Mouse (Mus musculus): ENCODE data around the gene Sdsl. TPM values are rescaled to one million over a fixed set of nuclear protein-coding genes. Genes with fewer than 3 reads are reported as not detected.

Gene Sdsl
- polyA plus RNA-seq (2014; fragmentation: Nextera tagmentation; extraction: Ambion mirVana) = 14.1 and 14.4 TPM in 2 replicates

GRCm38 (mm10) chr5:120472770-120473169, at the start of gene Sdsl:
Gene Sdsl, minus strand, starts transcription at chr5:120472810.
- no peaks in the 10 kb centered on the region for H3K36me3 ChIP-seq (ENCODE audit: control insufficient read depth, insufficient read depth, low read length)
- H3K27me3 ChIP-seq (ENCODE audit: control insufficient read depth, insufficient read depth, low read length) = peaks cover 10% of the 10 kb centered on the region
- no peak for ATAC-seq (ENCODE audit: insufficient number of reproducible peaks, insufficient read depth, low FRiP score, low read depth)
- no peaks in the 10 kb centered on the region for H3K9me3 ChIP-seq (ENCODE audit: control insufficient read depth, low read length)
- H3K4me2 ChIP-seq (ENCODE audit: low read length) = no peak within 1 kb of the TSS
- no peak within 1 kb of the TSS for H3K27ac ChIP-seq (replicated peaks in 1 of 2; ENCODE audit: control insufficient read depth in 1 of 2, insufficient read depth in 1 of 2, low read depth in 2 of 2, low read length in 2 of 2)
- 63% methylated on average over 8 of the region's 8 CpGs for WGBS
- peaks cover 2 to 4% of the 10 kb centered on the region in 2 experiments; a peak in 2 of 4 replicates for H3K4me1 ChIP-seq (ENCODE audit: control insufficient read depth in 2 of 2, insufficient read depth in 2 of 2, low read length in 2 of 2)
- H3K9ac ChIP-seq (ENCODE audit: low read length) = no peak within 1 kb of the TSS
- H3K4me3 ChIP-seq (ENCODE audit: control insufficient read depth in 1 of 2, insufficient read depth in 1 of 2, low read depth in 1 of 2, low read length in 2 of 2) = no peak within 1 kb of the TSS

DNA sequence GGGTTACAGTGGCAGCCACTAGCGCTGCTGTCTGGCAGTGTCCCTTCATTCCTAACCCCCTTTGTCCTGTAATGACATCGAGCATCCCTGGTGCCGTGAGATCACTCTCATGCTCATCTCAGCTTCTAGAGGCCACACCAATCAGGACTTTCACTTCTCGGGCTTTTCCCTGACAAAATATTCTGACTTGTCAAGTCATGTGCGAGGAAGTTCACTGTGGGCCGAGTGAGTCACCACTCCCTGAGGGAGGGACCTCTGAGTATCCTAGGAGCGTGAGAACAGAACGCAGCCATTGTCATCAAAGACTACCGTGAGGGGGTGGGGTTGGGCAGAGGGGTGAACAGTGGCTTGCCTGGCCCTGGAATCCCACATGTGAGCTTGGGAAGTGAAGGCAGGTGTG, 44.9 kb upstream of the Sdsl start:
- 47% methylated on average over 9 of the region's 9 CpGs for WGBS
- no peaks in the 10 kb centered on the region for H3K9me3 ChIP-seq (ENCODE audit: control insufficient read depth, low read length)
- H3K4me2 ChIP-seq (ENCODE audit: low read length) = no peak overlapping the region
- H3K4me3 ChIP-seq (ENCODE audit: control insufficient read depth in 1 of 2, insufficient read depth in 1 of 2, low read depth in 1 of 2, low read length in 2 of 2) = no peak overlapping the region
- H3K36me3 ChIP-seq (ENCODE audit: control insufficient read depth, insufficient read depth, low read length) = no peaks in the 10 kb centered on the region
- ATAC-seq (ENCODE audit: insufficient number of reproducible peaks, insufficient read depth, low FRiP score, low read depth) = no peak
- H3K27ac ChIP-seq (replicated peaks in 1 of 2; ENCODE audit: control insufficient read depth in 1 of 2, insufficient read depth in 1 of 2, low read depth in 2 of 2, low read length in 2 of 2) = no peak overlapping the region
- H3K9ac ChIP-seq (ENCODE audit: low read length) = no peak overlapping the region
- no peaks in the 10 kb centered on the region for H3K27me3 ChIP-seq (ENCODE audit: control insufficient read depth, insufficient read depth, low read length)
- H3K4me1 ChIP-seq (ENCODE audit: control insufficient read depth in 2 of 2, insufficient read depth in 2 of 2, low read length in 2 of 2) = peaks cover 21 to 23% of the 10 kb centered on the region in 2 experiments

- H3K9ac ChIP-seq (ENCODE audit: low read length) = peak overlapping the region; percentile 10; the same call in 1 of the 2 replicates
- no peak overlapping the region for H3K27ac ChIP-seq (replicated peaks in 1 of 2; ENCODE audit: control insufficient read depth in 1 of 2, insufficient read depth in 1 of 2, low read depth in 2 of 2, low read length in 2 of 2)
- H3K9me3 ChIP-seq (ENCODE audit: control insufficient read depth, low read length) = no peaks in the 10 kb centered on the region
- H3K4me2 ChIP-seq (ENCODE audit: low read length) = no peak overlapping the region
- 31% methylated on average over 15 of the region's 15 CpGs for WGBS
- no peaks in the 10 kb centered on the region for H3K27me3 ChIP-seq (ENCODE audit: control insufficient read depth, insufficient read depth, low read length)
- peaks cover 21 to 26% of the 10 kb centered on the region in 2 experiments for H3K4me1 ChIP-seq (ENCODE audit: control insufficient read depth in 2 of 2, insufficient read depth in 2 of 2, low read length in 2 of 2)
- H3K36me3 ChIP-seq (ENCODE audit: control insufficient read depth, insufficient read depth, low read length) = no peaks in the 10 kb centered on the region
- H3K4me3 ChIP-seq (ENCODE audit: control insufficient read depth in 1 of 2, insufficient read depth in 1 of 2, low read depth in 1 of 2, low read length in 2 of 2) = no peak overlapping the region
- no peak for ATAC-seq (ENCODE audit: insufficient number of reproducible peaks, insufficient read depth, low FRiP score, low read depth)
Measured at GRCm38 (mm10) chr5:120516221-120516984, 43.8 kb upstream of the Sdsl start.

DNA sequence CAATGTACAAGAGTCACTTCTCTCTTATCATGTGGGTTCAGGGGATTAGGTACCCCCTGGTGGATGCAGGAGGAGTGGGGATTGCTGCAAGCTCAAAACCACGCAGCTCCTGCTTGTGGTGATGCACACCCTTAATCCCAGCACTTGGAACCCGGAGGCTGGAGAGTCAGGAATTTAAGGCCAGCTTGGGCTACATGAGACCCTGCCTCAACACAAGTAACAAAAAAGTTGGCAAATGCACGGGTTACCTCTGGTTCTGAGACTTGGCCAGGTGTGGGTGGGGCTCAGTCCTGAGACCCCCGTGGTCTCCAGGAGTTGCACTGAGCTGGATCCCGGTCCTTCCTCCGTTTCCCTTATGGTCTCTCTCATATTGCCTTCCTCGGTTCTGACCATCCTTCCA, 42.8 kb upstream of the Sdsl start:
- Histone ChIP-seq H3K4me1 (ENCODE audit: control insufficient read depth in 2 of 2, insufficient read depth in 2 of 2, low read length in 2 of 2) (peaks cover 21 to 32% of the 10 kb centered on the region in 2 experiments), H3K4me2 (ENCODE audit: low read length) (no peak overlapping the region), H3K27me3 (ENCODE audit: control insufficient read depth, insufficient read depth, low read length) (no peaks in the 10 kb centered on the region), H3K9me3 (ENCODE audit: control insufficient read depth, low read length) (no peaks in the 10 kb centered on the region), H3K9ac (ENCODE audit: low read length) (no peak overlapping the region), H3K36me3 (ENCODE audit: control insufficient read depth, insufficient read depth, low read length) (no peaks in the 10 kb centered on the region), H3K4me3 (ENCODE audit: control insufficient read depth in 1 of 2, insufficient read depth in 1 of 2, low read depth in 1 of 2, low read length in 2 of 2) (no peak overlapping the region), H3K27ac (replicated peaks in 1 of 2; ENCODE audit: control insufficient read depth in 1 of 2, insufficient read depth in 1 of 2, low read depth in 2 of 2, low read length in 2 of 2) (no peak overlapping the region)
- no peak for ATAC-seq (ENCODE audit: insufficient number of reproducible peaks, insufficient read depth, low FRiP score, low read depth)
- WGBS = 66% methylated on average over 7 of the region's 7 CpGs

- Histone ChIP-seq H3K9me3 (ENCODE audit: control insufficient read depth, low read length) (no peaks in the 10 kb centered on the region), H3K36me3 (ENCODE audit: control insufficient read depth, insufficient read depth, low read length) (no peaks in the 10 kb centered on the region), H3K4me1 (ENCODE audit: control insufficient read depth in 2 of 2, insufficient read depth in 2 of 2, low read length in 2 of 2) (peaks cover 21 to 33% of the 10 kb centered on the region in 2 experiments), H3K27me3 (ENCODE audit: control insufficient read depth, insufficient read depth, low read length) (no peaks in the 10 kb centered on the region), H3K27ac (replicated peaks in 1 of 2; ENCODE audit: control insufficient read depth in 1 of 2, insufficient read depth in 1 of 2, low read depth in 2 of 2, low read length in 2 of 2) (no peak overlapping the region), H3K9ac (ENCODE audit: low read length) (no peak overlapping the region), H3K4me3 (ENCODE audit: control insufficient read depth in 1 of 2, insufficient read depth in 1 of 2, low read depth in 1 of 2, low read length in 2 of 2) (no peak overlapping the region), H3K4me2 (ENCODE audit: low read length) (no peak overlapping the region)
- 15% methylated on average over 4 of the region's 4 CpGs for WGBS
- ATAC-seq (ENCODE audit: insufficient number of reproducible peaks, insufficient read depth, low FRiP score, low read depth) = no peak
Measured at GRCm38 (mm10) chr5:120514754-120515153, 42.1 kb upstream of the Sdsl start.

DNA sequence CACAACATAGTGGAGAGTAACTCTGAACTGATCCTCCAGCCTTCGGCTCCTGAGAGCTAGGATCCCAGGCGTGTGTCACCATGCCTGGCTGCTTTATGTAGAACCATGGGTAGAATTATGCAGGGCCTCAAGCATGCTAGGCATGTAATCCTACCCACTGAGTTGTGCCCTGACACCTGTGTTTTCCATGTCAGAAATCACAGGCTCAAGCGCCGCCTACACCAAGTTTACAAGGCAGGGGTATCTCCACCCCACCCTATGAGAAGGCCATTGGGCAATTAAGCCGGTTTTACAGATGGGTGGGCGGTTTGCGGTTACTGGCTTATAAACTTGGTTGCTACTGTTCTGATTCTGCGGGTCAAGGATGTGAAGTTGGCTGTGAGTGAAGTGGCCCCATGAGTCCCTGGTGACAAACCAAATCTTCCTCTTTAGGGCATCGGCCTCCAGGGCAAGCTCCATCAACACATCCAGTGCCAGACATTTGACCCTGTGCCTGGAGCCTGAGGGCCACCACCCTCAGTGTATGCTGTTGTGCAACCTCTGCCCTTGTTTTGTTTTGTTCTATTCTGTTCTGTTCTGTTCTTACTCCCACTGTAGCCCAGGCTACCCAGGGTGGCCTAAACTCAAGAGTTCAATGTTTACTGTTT, 41.5 kb upstream of the Sdsl start:
- Histone ChIP-seq H3K9me3 (ENCODE audit: control insufficient read depth, low read length) (no peaks in the 10 kb centered on the region; the same call in 1 of the 2 replicates), H3K27ac (replicated peaks in 1 of 2; ENCODE audit: control insufficient read depth in 1 of 2, insufficient read depth in 1 of 2, low read depth in 2 of 2, low read length in 2 of 2) (no peak overlapping the region), H3K27me3 (ENCODE audit: control insufficient read depth, insufficient read depth, low read length) (no peaks in the 10 kb centered on the region), H3K36me3 (ENCODE audit: control insufficient read depth, insufficient read depth, low read length) (no peaks in the 10 kb centered on the region), H3K9ac (ENCODE audit: low read length) (no peak overlapping the region), H3K4me2 (ENCODE audit: low read length) (no peak overlapping the region), H3K4me3 (ENCODE audit: control insufficient read depth in 1 of 2, insufficient read depth in 1 of 2, low read depth in 1 of 2, low read length in 2 of 2) (no peak overlapping the region), H3K4me1 (ENCODE audit: control insufficient read depth in 2 of 2, insufficient read depth in 2 of 2, low read length in 2 of 2) (peaks cover 21 to 33% of the 10 kb centered on the region in 2 experiments)
- ATAC-seq (ENCODE audit: insufficient number of reproducible peaks, insufficient read depth, low FRiP score, low read depth) = no peak
- WGBS = 91% methylated on average over 9 of the region's 9 CpGs

DNA sequence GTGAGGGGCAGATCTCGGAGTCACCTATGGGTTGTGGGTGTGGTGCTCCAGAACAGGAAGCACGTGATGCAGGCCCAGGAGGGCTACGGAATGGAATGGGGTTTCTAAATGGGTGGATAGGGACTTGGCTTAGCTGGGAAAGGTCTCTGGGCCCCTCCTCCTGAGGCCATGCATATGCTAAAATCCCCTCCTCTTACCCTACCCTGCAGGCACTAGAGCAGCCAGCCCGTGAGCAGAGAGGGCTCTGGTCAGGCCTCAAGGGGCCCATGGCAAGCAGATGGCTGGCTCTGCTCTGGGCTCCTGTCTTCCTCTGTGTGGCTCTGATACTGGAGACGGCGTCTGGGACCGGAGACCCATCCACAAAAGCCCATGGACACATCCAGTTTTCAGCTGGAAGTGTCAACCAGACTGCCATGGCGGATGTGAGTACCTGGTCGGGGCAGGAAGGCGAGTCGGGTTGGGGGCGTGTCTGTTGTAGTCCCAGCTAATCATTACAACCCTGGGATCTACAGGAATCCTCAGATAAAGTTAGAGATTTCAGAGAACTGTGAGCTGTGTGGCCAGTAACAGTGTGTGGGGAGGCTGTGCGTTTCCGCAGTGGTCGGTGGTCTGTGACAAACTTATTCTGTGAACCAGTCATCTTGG, 40.4 kb upstream of the Sdsl start:
- Histone ChIP-seq H3K27ac (replicated peaks in 1 of 2; ENCODE audit: control insufficient read depth in 1 of 2, insufficient read depth in 1 of 2, low read depth in 2 of 2, low read length in 2 of 2) (no peak overlapping the region), H3K4me3 (ENCODE audit: control insufficient read depth in 1 of 2, insufficient read depth in 1 of 2, low read depth in 1 of 2, low read length in 2 of 2) (no peak overlapping the region), H3K9ac (ENCODE audit: low read length) (no peak overlapping the region), H3K4me1 (ENCODE audit: control insufficient read depth in 2 of 2, insufficient read depth in 2 of 2, low read length in 2 of 2) (peaks cover 21 to 33% of the 10 kb centered on the region in 2 experiments), H3K9me3 (ENCODE audit: control insufficient read depth, low read length) (no peaks in the 10 kb centered on the region; the same call in 1 of the 2 replicates), H3K27me3 (ENCODE audit: control insufficient read depth, insufficient read depth, low read length) (no peaks in the 10 kb centered on the region), H3K36me3 (ENCODE audit: control insufficient read depth, insufficient read depth, low read length) (no peaks in the 10 kb centered on the region), H3K4me2 (ENCODE audit: low read length) (no peak overlapping the region)
- ATAC-seq (ENCODE audit: insufficient number of reproducible peaks, insufficient read depth, low FRiP score, low read depth) = no peak
- WGBS = 55% methylated on average over 15 of the region's 15 CpGs
